Mouse (Mus musculus): Measurements from ENCODE around the gene Drosha.

DNA sequence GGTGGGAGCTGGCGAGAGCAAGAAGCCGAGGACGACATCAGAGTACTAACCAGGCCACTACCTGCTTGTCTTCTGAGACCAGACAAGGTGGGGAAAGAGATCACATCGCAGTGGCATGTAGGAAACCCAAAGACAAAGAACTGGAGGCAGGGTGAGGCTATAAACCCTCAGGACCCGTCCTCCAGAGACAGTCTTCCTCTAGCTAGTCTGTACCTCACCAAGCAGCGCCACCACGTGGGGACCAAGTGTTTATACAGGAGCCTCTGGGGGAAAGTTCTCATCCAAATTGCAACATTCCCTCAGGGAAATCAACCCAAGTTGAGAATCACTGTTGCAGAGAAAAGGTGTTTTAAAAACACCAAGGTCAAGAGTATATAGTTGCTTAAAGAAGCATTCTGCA lies 18.2 kb downstream of the Drosha start:
- TF ChIP-seq CTCF (IDR thresholded peaks at IDR 0.05; ENCODE audit: extremely low read depth, insufficient read depth, low read length) (no peak), POLR2A (IDR thresholded peaks at IDR 0.05; ENCODE audit: extremely low read depth, insufficient read depth, low read length) (no peak)

Measured in cortical plate, adult 2 months (tissue).